Mouse (Mus musculus): Measurements from ENCODE around the gene Gm49373.

DNA sequence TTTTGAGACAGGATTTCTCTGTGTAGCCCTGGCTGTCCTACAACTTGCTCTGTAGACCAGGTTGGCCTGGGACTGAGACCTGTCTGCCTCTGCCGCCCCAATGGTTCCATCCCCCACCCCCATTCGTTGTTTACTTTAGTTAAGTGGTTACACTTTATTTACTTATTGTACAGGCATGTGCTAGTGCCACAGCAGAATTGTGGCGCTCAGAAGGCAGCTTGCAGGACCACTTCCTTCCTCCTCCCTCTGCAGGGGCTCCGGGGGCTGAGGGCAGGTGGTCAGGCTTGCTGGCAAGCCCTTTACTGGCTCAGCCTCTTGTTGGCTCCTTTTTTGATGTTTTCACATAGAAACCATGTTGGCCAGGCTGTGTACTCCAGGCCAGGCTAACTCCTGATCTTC is 55.7 kb downstream of the Gm49373 start:
- TF ChIP-seq CTCF (IDR thresholded peaks at IDR 0.05) (no peak), POLR2A (IDR thresholded peaks at IDR 0.05; ENCODE audit: insufficient read depth, low read depth, low read length) (no peak)

Measured in heart, adult 2 months (tissue).